Mouse (Mus musculus) v-Abl transformed pro-B cells (cell line): ENCODE results near the gene Pofut2.

Experiments
- in situ Hi-C, 2 experiments: fragments of 400-800 bp; cut with MboI; formaldehyde crosslinking; loops; one replicate each; pipeline ENCODE4 v1.15.1; 2025; ENCODE audit not compliant: unreplicated experiment in 2 of 2

Gene Pofut2

DNA sequence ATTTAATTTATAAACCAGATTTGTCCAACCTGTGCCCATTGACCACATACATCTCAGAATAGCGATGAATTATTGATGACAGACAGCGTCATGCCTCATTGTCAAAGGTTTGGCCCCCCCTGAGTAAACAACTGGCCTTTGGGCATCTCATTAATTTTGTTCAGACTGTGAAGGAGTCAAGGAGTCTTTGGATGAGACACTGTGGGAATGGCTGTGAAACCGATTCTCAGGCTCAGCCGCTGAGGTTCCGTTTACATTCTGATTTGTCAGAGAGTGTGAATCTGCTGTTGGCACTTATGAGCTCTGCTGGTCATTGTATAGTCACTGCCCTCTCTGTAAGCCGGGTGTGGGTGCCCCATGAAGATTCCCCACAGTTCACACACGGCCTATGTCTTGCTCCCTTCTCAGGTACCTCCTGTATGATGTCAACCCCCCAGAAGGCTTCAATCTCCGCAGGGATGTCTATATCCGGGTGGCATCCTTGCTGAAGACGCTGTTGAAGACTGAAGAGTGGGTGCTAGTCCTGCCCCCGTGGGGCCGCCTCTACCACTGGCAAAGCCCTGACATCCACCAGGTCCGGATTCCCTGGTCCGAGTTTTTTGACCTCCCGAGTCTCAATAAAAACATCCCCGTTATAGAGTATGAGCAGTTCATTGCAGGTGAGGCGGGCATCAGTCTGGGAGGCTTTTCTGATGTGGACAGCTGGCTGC, 1.3 kb downstream of the Pofut2 start:
- in situ Hi-C loops = no loop called here

DNA sequence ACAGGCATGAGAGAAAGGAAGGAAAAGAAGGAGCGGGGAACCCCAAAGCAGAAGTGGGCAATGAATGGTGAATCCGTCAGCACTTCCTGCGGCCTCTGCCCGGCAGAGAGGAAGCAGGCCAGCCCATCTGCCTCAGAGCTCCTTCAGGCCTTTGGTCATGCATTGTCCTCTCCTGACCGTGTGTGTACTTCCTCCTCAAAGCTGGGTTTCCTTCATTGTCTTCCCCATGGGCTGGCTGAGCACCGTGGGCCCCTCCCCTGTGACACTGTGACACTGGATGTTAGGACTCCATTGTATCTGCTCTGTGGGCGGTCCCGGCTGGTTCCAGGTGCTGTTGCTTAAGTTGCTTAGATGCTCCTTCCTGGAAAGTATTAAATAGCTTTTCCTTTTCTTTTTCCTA, 7.3 kb downstream of the Pofut2 start:
- in situ Hi-C loops = no loop called here

DNA sequence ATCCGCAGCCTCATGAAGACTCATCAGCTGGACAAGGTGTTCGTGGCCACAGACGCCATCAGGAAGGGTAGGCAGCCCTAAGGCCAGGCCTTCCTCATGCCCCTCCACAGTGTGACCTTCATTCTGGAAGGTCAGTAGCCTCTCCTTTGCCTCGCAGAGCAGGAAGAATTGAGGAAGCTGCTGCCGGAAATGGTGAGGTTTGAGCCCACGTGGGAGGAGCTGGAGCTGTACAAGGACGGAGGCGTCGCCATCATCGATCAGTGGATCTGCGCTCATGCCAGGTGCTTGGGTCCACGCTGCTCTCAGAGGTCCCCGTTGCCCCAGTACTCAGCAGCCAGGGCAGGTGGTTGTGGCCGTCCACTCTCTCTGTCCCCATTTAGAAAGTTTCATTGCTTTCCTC, 8.0 kb downstream of the Pofut2 start:
- in situ Hi-C loops = no loop called here

DNA sequence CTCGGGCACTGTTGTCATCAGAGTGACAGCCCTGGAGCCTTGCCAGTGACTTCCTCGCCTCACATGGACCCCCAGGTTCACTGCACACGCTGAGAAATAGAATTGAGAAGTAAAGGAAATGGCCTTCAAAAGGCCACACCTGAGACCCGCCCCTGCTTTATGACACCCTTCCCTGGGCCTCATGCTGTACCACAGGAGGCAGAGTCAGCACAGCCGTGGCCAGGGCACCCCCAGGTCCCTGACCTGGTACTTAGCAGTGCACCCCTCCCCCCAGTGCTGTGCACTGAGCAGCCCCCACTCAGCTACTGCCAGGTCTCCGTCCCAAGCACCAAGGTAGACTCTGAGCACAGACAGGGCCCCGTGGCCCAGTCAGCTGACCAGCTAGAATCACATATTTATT, 10.1 kb downstream of the Pofut2 start:
- in situ Hi-C loops = no loop called here

DNA sequence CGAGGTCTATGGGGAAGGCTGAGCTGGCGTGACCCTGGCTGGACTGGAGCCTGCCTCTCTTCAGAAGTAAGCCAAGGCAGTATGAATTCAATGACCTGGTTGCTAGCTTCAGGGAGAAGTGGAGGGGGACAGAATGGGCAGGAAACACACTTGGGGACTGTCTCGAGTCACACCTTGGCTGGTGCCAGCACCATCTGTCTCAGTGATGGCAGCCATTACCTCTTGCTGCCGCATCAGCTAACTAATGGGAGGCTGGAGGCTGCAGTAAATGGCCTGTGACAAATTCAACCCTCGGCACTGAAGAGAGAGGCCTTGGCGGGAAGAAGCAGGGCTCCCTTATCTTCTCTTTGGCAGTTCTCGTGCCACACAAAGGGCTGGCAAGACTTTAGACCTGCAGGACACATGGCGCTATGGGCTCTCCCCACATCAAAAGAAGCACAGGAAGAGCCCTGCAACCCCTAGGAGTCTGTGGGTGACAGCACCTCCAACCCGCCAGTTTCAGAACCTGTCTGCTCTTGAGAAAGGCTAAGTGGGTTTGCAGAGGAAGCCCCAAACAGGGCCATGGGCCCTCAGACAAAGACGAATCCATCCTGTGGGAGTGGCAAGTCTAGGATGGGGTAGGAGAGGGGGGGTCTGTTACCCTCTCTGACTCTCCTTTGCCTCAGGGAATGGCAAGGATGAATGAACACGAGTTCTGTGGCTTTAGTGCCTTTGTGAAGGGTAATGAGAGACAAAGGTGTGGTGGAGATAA, 14.1 kb downstream of the Pofut2 start:
- in situ Hi-C loops = no loop called here

DNA sequence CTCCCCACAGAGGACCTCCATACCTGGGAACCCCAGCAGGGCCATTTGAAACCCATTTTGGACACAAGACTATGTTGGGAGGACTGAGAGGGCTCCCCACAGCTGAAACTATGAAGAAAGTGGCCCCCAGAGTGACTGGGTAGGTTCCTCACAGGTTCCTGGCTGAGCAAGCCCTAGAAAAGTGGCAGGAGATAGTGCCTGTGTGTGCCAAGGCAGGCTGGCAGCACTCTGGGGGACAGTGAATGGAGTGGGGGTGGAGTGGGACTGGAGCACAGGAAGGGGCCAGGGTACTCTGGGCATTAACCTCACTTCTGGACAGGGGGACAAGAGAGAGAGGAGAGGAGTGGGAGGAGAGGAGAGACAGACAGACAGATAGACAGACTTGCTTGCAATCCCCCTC, 14.8 kb downstream of the Pofut2 start:
- in situ Hi-C loops = no loop called here

DNA sequence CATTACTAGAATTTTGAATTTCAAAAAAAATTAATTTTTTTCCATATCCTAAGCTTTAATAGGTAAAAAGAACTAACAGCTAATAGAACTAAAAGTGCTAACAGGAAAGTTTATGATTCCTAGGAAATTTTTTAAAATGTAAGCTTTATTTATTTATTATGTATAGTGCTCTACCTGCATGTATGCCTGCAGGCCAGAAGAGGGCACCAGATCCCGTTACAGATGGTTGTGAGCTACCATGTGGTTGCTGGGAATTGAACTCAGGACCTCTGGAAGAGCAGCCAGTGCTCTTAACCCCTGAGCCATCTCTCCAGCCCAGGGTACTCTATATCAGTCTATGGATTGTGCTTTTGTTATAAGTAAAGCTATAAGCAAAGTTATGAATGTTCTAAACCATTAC, 23.1 kb downstream of the Pofut2 start:
- in situ Hi-C loops = loop anchor here (5.0 kb wide), 1 partner anchor 230 kb away; no protein-coding TSS in a partner anchor

DNA sequence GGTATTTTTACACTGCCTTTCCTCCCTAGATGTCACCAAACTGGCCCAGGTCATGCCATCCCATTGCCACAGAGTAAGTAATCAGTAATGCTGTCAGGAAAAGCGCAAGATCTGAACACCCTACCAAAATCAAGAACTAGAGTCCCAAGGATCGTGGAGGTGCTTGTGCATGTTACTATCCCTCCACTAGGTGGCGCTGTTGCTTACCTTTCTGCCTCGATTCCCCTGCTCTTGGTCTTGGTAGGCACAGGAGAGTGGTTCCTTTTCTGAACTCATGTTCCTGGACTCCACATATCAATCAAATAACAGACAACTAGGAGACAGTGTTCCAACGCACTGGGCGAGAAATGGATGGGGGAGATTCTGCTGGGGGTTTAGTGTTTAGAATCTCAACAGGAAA, 23.8 kb downstream of the Pofut2 start:
- in situ Hi-C loops = loop anchor here (5.0 kb wide), 1 partner anchor 229 kb away; no protein-coding TSS in a partner anchor

DNA sequence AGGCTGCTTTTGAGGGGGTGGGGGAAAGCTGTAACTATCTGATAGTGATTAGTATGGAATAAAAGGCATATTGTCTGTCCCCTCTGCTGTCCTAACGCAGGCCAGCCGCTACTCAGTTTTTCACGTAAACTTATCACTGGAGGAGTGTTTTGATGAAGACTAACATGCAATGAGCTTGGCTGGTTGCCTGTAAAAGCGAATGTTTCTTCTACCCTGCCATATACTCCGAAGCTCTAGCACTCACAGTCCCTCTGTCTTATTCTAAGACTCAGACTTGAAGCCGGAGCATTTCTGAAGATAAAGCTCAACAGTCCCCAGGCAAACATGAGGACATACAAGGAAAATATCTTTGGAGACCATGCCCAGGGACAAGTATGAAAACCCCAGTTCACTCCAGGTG, 25.8 kb downstream of the Pofut2 start:
- in situ Hi-C loops = loop anchor here (5.0 kb wide), 1 partner anchor 227 kb away; no protein-coding TSS in a partner anchor

DNA sequence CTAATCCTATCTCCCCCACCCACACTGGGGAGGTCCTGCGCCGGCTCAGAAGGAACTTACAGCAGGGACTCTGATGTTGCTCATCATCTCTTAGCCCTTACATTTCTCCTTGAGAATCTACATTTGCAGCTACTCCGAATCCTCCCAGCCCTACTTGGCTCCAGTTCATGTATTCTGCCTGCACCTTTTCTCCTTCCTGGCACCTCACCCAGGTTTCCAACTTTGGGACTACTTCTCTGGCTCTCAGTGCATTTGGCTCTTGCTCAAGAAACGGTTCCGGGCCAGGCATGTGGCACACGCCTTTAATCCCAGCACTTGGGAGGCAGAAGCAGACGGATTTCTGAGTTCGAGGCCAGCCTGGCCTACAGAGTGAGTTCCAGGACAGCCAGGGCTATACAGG, 28.6 kb downstream of the Pofut2 start:
- in situ Hi-C loops = no loop called here

DNA sequence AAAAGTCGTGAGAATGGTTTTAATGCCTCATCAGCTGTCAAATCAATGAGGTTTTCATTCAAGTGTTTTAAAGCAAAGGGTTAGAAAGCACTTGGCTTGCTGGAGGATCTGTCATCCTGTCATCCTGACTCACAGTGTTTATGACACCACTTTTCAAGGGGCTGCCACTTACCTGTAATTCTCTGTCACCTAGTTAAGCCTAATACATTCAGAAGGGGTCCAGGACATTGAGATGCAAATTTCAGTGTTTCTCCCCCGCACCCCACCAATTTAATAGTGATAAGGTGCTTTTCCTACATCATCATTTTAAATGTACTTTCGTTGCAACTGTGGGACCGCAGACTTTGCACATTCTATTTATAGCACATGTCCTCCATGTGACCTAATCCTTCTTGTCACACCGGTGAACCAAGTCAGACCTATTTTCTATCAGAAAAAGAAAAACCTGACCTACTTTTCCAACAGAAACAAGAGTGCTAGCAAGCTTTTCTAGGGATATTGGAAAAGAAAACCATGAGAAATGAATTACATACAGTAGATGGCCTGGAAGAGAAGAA, 29.7 kb downstream of the Pofut2 start:
- in situ Hi-C loops = no loop called here

DNA sequence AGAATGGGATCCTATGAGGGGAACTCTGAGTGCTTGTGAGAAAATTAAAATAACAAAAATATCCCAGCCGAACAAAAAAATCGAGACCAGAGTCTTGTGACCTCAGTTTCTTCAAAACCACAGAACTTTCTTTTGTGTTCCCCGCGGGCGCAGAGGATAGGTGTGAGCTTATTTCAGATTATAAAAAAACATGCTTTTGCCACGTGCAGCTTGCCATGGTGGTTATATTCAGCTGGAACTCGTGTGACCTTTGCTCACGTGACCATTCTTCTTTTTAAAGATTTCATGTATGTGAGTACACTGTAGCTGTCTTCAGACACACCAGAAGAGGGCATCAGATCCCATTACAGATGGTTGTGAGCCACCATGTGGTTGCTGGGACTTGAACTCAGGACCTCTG, 30.5 kb downstream of the Pofut2 start:
- in situ Hi-C loops = no loop called here

DNA sequence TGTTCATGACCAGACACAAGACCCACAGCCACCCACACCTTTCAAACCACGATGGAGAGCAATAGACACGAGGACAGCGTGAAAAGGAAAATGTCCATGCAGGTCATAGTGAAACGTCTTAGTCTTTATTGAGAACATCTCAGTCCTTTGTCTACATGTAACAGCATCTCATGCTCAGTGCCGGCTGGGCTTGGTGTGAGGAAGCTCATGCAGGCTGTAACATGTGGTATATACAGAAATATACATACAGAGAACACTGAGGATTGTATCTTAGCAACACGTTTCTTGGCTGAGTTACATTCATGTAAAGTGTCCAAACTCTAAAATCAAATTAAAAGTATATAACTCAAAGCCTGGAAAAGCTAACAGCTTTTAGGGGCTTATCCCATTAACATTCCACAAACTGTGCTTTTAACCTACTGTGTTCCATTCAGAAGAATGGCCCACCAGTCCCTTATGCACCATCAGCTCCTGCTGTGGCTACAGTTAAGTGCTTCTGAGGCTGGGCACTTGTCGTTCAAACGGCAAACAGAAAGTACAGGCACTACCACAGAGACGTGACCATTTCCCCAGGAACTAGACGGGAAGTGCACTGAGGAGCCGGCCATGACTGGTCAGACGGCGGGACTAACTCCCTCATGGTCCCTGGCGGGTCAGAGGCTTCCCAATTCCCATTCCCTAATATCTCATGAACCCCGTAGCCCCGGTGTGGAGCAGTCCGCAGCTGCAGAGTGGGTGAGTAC, 31.8 kb downstream of the Pofut2 start:
- in situ Hi-C loops = no loop called here

DNA sequence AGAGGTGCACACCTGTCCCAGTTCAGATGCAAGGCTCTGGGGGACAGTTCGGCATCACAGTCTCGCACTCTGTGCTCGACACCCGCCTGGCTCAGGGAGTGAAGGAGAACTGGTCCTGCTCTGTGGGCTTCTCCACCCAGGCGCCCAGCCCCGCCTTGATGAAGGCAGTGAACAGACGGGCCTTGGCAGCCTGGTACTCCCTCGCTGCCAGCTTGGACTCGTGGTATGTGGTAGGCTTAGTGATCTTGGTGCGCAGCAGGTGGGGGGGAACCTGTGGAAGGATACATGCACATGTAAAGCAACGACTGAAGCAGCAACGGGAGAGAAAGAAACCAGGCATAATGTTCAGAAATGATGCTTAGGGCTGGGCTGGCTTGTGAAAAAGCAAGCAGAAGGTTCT, 35.7 kb downstream of the Pofut2 start:
- in situ Hi-C loops = no loop called here

DNA sequence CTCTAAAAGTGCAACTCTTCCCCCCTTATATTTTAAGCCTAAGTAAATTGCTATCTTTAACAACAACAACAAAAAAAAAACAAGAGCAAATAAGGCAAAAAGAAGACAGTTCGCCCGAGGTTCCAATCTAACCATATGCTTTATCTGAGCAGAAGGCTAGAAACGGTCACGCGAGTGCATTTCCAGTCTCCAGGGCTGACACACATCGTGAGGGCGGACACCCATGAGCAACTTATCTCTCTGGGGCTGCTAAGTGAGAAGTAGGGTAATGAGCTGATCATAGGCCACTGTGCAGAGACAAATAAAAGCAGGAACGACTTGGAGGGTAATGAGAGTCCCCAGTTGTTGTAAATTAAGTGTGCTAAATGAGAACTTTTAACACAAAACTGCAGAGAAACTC, 39.6 kb downstream of the Pofut2 start:
- in situ Hi-C loops = no loop called here

DNA sequence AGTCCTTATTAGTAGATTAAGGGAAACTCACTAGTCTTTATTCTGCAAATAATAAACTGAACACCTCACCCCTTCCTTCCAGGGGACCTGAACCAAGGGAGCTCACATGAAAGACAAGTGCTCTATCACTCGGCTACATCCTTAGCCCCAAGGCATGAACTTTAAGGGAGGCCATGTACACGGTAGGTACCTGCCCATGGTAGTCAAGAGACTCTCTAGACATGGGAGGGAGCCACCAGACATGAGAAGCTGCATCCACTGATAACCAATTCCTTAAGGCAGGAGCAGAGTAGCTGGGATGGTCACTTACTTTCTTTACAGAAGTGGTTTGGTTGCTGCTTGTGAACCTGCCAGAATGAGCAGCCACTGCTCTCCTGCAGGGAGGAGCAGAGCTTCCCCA, 40.2 kb downstream of the Pofut2 start:
- in situ Hi-C loops = no loop called here

DNA sequence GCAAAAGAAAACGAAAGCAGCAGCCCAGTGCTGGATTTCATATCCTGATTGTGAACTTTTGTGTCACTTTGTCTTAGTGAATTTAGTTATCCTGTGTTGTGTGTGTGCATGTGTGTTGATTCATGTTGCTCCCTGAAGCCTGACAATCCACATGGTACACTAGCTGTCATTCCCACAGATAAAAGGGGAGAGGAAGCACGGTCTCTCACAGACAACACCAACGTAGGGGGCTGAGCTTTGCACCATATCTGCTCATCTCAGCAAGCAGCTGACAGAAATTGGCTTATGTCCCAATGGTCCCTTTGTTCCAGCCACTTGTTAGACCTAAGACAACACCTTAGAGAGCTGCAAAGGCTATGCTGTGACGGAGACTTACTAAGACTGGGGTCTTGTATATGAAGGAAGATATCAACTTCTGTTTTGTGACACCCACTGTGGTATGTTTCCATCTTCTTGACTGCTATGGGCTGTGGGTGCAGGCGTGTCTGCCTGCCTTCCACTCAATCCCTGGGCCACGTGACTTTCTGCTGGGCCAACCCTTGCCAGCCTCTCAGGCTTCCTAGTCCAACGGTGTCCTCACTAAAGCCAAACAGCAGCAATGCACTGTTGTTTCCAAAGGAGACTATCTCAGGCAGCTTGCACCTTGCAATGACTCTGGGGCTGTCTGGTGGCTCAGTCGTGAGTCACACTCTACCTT, 41.4 kb downstream of the Pofut2 start:
- in situ Hi-C loops = no loop called here

DNA sequence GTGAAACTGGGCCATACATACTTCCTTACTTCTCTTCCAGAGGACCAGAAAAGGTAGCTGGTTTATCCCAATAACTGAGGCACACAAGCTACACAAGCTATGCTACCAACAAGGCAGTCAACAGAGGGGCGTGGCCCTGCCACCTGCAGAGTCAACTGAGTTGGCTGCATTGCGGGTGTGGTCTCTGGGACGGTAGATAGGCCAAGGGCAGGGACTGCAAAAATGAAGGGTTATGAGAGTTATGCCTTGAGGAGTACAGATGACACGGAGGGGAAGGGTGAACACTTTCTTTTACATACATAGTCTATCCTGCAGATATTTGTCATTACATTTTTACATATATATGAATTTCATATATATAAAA, 41.9 kb downstream of the Pofut2 start:
- in situ Hi-C loops = no loop called here

DNA sequence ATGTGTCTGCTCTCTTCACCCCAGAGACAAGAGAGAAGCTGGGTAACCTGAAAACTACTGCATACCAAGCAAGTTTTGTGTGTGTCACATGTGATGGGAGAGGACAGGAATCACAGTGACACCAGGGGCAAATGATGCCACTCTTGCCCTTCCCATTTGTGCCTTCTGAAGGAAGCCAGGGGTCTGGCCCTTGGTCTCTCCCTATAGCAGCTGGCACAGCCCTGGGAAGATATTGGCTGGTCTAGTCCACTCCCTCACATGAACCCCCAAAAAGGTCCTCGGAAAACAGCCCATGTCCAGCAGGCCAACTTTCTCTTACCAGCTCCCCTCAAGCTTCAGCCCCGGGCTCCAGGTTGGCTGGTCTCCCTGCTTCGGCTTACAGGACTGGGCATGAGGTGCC, 45.3 kb downstream of the Pofut2 start:
- in situ Hi-C loops = no loop called here

DNA sequence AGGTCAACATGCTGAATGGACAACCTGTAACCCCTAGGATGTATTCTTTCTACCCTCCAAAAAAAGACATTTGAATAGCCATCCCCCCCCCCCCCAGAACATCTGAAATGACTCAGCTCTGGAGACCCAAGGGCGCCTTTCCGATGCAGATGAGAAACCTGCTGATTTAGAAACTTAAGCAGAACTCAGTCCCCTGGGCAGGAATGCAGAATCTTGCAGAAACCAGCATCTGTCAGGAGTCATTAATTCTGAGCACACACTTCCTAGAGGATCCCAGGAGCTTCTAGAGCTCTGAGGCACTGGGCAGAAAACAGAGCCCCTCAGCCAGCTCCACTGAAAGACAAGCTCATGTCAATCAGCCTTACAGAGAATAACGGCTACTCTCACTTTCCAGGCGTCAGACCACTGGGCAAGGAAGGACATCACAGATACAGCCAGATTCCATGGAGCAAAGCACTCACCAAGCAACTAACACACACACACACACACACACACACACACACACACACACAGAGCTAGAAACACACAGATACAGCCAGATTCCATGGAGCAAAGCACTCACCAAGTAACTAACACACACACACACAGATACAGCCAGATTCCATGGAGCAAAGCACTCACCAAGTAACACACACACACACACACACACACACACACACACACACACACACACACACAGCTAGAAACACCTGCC, 46.0 kb downstream of the Pofut2 start:
- in situ Hi-C loops = no loop called here
